Mouse (Mus musculus): ENCODE measurements around the gene Crlf1.
"Not testable (repeated sequence)": the region's sequence is repeated elsewhere in the genome, so short reads cannot be mapped to it uniquely, and the experiment has no call there.

Crlf1 gene

DNA sequence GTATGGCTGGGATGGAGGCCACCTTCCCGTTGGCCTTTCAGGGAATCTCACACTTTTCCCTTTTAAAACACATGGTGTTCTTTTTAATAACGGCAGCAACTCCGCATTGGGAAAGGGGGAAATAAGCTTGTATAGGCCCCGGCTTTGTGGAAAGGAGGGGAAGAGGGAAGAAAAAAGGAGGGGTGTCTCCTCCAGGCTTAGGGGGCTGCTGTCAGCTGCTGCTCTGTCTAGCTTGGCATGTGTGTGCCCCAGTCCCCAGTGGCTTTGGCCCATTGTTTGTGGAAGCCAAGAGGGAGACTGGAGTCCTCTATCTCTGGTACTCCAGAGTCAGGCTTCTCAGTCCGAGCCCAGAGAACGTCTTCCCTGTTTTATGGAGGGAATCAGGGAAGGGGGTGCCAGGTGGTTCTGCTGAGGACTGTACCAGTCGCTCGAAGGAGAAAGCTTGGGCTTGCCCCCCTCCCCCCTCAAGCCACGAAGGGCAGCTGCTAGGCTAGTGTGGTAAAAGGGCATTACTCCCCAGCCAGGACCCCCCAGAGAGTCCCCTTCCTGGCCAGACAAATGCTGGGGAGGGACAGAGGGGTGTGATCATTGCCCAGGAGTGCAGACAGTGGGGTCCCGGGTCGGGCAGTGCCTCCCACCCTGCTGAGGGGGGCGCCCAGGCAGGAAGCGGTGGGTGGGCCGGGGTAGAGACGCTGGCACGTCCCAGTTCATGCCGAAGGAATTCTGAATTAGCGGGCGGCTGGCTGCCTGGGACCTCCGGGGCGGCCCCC is 2.2 kb downstream of the Crlf1 start:
- no peak for DNase-seq (ENCODE audit: low spot score in 2 of 2)

DNA sequence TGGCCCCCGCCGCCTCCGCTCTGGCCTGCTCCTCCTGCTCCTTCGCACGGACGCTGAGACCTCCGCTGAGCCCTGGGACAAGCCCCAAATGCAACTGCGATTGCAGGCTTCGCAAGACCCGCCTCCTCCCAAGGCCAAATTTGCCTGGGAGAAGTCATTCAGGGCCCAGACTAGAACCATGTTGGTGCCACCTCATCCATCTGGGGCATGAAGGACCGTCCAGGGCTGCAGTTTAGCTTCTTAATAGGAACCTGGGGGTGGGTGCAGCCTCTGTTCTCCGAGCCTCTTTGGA is 2.8 kb downstream of the Crlf1 start:
- DNase-seq (ENCODE audit: low spot score in 2 of 2): no peak

DNA sequence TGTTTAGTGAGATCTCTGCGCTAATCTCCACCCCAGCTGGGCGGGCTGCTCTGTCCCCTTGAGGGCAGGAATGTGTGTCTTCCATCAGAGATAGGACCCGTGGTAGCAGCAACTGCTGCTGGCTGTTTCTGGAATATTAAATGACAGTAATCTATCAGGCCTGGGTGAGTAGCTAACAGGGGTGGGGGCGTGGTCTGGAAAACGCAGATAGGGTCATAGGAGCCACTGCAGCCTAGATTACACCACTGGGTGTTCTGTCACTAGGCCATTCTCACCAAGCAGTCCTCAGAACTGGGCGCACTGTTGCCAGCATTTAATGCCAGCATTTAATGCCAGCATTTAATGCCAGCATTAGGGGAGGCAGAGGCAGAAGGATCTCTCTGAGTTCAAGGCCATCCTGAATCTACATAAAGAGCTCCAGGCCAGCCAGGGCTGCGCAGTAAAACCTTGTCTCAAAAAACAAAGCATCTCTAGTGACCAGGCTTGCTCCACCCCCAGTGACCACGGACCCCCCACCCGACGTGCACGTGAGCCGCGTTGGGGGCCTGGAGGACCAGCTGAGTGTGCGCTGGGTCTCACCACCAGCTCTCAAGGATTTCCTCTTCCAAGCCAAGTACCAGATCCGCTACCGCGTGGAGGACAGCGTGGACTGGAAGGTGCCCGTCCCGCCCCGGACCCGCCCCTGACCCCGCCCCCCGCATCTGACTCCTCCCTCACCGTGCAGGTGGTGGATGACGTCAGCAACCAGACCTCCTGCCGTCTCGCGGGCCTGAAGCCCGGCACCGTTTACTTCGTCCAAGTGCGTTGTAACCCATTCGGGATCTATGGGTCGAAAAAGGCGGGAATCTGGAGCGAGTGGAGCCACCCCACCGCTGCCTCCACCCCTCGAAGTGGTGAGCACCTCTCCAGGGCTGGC is 7.7 kb downstream of the Crlf1 start:
- DNase-seq (ENCODE audit: low spot score in 2 of 2): no peak

DNA sequence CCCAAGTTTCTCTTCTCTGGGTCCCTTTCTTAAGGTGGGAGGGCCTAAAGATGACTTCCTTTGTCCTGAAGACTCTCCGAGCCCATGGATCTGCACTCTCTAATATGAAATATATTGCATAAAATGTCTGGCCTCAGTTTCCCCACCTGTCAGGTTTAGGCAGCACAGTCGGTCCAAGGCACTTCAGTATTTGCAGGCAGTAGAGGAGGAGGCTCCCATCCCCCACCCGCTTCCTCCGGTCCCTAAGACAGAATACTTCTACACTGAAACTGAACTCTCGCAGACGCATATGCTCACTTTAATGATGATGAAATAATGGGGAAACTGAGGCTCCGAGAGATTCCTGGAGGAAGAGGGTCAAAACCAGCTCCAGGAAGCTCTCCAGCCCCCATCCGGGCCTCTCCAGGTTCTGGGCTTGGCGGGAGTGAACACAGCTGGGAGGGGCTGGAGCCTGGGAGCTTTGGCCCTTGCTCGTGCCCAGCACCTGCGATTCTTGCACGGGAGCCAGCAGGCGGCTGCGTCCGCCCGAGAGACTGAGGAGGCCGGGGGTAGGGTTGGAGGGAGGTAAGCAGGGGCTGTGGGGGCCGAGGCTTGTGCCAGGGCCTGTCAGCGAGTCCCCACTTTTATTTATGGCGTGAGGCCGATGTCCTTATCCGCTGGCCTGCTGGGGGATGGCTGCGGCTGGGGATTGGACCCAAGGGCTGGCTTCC is 9.0 kb downstream of the Crlf1 start:
- no peak for DNase-seq (ENCODE audit: low spot score in 2 of 2)

DNA sequence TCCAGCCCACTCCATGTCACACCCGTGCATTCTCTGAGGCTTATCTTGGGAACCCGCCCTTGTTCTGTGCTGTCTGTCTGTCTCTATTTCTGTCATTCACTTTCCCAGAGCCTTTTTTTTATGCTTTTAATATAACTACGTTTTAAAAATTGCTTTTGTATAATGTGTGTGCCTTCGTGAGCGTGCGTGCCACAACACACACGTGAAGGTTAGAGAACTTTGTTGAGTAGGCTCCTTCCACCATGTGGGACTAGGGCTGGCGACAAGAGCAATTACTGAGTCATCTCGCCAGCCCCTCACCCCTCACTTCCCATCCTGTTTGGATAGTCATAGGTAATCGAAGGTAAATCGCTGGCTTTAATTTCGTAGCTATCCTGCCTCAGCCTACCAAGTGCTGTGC is 9.6 kb downstream of the Crlf1 start:
- DNase-seq (ENCODE audit: low spot score in 2 of 2): no peak

DNA sequence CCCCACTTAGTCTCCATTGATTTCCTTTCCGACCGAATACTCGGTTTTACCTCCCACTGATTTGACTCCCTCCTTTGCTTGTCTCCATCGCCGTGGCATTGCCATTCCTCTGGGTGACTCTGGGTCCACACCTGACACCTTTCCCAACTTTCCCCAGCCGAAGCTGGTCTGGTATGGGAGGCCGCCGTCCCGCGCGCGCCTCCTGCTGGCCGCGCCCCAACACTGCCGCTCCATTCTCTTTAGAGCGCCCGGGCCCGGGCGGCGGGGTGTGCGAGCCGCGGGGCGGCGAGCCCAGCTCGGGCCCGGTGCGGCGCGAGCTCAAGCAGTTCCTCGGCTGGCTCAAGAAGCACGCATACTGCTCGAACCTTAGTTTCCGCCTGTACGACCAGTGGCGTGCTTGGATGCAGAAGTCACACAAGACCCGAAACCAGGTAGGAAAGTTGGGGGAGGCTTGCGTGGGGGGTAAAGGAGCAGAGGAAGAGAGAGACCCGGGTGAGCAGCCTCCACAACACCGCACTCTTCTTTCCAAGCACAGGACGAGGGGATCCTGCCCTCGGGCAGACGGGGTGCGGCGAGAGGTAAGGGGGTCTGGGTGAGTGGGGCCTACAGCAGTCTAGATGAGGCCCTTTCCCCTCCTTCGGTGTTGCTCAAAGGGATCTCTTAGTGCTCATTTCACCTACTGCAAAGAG is 10.2 kb downstream of the Crlf1 start:
- no peak for DNase-seq (ENCODE audit: low spot score in 2 of 2)

DNA sequence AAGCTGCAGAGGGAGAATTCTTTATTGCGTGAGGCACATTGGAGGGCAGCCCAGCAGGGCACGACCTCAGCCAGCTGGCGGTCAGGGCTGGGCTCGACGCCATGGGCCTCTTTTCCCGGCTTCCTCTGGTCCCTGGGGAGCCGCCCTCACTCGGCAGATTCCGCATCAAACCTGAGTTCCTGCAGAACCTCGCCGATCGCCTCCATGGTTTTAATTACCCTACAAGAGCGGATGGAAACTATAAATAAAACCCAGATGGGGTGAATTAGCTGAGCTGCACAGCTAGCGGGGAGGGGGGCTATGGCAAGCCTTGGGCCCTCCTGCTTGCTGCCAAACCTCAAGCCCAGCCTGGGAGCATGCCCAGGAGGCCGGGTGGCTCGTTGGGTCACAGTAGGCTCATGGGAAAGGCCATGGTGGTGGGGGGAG is 11.3 kb downstream of the Crlf1 start:
- no peak for DNase-seq (ENCODE audit: low spot score in 2 of 2)

DNA sequence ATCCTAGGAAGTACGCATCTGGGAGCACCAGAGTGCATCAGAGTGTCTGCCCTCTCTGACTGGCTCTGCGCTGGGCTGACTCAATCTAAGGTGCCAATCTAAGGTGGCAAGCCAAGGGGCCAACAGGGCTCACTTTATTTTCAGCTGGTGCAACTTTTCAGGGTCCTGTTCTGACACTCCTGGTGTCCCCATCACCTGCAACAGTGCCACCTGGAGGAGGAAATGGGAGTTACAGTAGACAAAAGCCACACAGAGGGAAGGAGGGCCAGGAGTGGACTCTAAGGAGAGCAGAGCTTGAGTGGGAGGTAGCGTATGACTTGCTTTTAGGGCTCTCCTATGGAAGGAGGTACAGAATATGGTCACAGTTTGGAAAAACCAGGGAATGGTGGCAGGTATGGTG is 11.9 kb downstream of the Crlf1 start:
- peak; percentile 67 to 84 for DNase-seq (ENCODE audit: low spot score in 2 of 2)

DNA sequence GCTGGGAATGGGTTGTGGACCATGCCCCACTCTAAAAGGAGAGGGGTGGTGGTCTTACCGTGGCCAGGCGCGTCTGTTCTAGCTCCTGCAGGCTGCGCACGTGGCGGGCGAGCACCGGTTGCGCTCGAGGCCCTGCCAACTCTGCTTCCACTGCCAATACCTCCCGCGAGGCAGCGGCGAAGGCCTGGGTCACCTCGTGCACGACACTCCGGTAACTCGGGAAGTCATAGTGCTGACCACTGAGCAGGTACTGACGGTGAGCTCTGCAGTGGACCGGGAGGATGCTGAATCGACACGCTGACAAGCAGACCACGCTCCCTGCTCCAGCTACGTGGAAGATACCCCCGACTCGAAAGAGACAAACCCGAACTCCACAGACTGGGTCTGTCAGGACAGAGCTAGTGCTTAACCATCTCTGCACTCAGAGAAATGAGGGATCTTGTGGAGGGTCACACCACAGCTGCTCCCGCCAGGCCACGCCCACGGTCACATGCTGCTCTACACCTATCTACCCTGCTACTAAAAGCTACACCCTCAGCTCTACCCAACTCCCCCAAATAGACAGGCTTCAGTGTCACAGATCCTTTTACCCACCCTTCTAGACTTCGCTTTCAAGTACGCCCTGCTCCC is 12.9 kb downstream of the Crlf1 start:
- DNase-seq (ENCODE audit: low spot score in 2 of 2): no peak

DNA sequence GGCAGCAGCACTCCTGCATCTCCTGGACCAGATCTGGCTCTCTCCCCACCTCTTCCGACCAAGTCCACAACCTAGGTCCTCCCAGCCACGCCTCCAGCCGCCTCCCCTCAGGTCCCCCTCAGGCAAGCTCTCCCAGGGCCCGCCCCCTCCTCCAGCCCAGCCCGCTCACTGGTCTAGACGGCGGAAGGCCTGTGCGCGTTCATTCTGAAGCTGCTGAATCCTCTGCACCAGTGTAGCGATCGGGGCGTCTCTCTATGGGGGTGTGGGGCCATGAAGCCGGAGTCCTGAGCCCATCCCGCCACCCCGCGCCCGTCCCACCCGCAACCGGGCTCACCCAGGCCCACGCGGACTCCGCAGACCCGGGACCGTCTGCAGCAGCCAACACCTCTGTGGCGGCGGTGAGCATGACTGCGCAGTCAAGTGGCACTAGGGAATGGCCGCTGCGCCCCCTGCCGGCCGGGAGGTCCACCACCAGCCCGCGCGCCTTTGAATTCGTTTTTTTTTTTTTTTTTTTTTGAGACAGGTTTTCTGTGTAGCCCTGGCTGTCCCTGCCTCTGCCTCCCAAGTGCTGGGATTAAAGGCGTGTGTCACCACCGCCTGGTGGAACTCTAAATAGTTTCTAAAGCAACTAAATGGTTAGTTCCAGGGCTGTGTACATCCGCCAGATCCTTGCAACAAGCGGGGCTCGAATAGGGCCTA is 13.5 kb downstream of the Crlf1 start, which contains the start of gene Rex1bd:
Rex1bd (minus strand) TSS at position 425 of the 699 bp plus-strand sequence.
- DNase-seq (ENCODE audit: low spot score in 2 of 2): peak; percentile 91 to 94

DNA sequence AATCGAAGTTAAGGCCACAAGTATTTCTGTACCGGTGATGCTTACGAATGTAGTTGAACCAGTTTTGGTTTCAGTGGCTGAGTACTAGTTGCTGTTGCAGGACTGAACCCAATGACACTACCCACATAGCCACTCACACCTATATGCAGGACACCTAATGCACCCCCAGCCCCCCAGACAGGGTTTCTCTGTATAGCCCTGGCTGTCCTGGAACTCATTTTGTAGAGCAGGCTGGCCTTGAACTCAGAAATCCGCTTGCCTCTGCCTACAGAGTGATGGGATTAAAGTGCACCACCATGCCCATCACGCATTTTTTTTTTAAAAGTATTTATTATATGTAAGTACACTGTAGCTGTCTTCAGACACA is 14.1 kb downstream of the Crlf1 start:
- no peak for DNase-seq (ENCODE audit: low spot score in 2 of 2)

DNA sequence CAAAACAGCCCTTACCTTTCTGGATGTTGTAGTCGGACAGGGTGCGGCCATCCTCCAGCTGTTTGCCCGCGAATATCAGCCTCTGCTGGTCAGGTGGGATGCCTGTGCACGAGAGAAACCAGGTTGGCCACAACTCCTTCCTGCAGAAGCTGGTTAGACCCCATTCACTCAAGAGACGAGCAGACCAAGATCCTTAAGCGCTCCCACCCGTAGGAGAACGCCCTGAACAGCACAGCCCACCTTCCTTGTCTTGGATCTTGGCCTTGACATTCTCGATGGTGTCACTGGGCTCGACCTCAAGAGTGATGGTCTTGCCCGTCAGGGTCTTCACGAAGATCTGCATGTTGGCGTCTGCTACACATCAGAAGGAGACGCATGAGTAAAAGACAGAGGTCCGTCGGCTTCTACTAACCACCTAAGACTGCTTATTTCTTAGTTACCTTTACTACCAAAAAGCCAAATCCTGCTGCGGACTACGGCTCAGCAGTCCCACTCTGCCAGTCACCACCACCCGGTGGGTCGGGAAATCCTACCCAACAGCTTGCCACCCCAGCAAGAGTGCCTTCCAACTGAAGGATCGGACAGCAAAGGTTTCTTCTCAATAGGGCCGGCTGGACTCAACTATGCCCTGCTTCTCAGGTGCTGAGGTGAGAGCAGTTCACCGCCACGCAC is 16.5 kb downstream of the Crlf1 start:
- DNase-seq (ENCODE audit: low spot score in 2 of 2): no peak

DNA sequence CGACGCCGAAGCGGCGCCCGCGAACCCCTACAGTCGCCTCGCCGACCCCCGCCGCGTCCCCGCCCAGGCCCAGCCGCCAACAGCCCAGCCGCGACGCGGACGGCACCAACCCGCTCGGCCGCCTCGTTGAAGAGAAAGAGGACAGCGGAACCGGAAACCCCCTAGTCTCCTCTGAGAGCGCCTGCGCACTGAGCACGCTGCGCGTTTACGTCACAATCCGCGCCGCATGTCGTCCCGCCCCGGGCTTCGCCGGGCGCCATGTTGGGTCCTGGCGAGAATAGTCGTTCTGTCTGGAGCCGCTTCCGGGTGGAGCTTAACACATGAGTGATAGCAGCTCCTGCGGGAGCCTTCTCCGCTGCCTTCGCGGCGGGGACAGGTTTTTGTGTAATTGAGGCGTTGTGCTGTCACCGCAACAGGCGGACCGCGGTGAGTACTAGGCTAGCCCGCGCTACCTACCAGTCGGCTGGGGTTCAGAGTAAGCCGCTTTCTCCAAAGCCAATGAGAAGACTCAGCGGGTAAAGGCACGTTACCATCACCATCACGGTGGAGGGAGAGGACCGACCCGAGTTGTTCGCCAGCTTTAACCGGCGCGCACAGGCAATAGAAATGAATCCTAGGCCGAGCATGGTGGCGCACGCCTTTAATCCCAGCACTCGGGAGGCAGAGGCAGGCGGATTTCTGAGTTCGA is 17.4 kb downstream of the Crlf1 start, which contains the start of gene Uba52:
Uba52 (minus strand) TSS at position 574 of the 688 bp plus-strand sequence.
- DNase-seq (ENCODE audit: low spot score in 2 of 2): peak; percentile 95 to 96

DNA sequence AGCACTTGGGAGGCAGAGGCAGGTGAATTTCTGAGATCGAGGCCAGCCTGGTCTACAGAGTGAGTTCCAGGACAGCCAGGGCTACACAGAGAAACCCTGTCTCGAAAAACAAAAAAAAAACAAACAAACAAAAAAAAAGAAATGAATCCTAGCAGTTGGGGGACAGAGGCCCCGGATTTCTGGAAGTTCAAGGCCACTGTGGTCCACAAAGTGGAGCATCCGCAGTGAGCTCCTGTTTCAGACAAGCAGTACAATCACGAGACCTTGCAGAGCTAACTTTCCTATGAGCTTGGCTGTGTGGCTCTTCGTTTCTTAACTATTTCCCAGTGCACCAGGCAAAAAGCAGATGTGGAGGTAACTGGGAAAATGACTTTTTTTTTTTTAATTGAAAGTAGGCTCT is 18.2 kb downstream of the Crlf1 start:
- not testable (repeated sequence) for DNase-seq (ENCODE audit: low spot score in 2 of 2)

DNA sequence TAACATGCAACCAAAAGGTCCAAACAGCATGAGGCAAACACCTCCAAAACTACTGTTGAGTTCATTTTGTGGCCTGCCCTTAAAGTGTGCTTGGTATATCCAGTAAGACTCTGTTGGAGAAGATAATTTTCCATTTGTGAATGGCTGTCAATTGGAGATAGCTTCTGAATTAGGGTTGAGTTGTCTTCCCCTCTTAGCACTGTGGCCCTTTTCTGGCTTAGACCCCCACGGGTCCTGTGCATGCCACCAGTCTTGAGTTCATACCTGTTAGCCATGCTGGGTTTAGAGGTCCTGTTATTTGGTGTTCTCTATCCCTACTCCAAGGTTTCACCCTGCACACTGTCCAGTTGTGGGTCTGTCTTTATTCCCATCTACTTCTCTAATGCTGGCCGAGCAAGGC is 18.8 kb downstream of the Crlf1 start:
- DNase-seq (ENCODE audit: low spot score in 2 of 2): no peak

DNA sequence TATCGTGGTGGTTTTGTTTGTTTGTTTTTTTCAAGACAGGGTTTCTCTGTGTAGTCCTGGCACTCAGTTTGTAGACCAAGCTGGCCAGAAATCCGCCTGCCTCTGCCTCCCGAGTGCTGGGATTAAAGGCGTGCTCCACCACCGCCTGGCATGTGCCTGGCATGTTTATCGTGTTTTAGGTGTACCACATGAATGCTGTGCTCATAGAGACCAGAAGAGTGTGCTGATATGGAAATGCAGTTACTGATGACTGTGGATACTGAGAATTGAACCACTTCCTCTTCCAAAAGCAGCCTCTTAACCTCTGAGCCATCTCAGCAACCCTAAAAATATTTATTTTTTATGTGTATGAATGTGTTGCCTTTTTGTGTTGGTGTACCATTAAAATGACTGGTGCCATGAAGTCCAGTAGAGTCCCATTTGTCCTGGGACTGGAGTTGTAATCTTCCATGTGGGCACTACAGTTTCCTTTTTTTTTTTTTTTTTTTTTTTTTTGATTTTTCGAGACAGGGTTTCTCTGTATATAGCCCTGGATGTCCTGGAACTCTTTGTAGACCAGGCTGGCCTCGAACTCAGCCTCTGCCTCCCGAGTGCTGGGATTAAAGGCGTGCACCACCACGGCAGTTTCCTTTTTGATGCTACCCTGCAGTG is 19.4 kb downstream of the Crlf1 start:
- DNase-seq (ENCODE audit: low spot score in 2 of 2): no peak

DNA sequence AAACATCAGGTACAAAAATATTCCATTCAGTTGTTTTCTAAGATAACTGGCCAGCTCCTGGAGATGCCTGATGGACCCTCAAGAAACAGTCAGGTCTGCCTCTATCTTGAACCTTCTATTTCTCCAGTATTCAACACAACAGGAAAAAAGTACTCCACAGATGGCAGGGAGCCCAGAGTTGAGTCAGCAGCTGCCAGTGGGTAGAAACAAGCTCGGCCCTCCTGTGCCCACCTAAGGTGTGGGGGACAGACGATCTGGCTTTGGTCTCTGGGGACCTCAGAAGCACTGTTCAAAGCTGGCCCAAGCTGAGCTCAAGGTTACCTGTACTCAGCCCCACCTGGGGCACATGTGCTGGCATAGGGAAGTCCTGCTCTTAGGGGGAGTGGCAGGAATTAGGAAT is 20.5 kb downstream of the Crlf1 start:
- no peak for DNase-seq (ENCODE audit: low spot score in 2 of 2)

DNA sequence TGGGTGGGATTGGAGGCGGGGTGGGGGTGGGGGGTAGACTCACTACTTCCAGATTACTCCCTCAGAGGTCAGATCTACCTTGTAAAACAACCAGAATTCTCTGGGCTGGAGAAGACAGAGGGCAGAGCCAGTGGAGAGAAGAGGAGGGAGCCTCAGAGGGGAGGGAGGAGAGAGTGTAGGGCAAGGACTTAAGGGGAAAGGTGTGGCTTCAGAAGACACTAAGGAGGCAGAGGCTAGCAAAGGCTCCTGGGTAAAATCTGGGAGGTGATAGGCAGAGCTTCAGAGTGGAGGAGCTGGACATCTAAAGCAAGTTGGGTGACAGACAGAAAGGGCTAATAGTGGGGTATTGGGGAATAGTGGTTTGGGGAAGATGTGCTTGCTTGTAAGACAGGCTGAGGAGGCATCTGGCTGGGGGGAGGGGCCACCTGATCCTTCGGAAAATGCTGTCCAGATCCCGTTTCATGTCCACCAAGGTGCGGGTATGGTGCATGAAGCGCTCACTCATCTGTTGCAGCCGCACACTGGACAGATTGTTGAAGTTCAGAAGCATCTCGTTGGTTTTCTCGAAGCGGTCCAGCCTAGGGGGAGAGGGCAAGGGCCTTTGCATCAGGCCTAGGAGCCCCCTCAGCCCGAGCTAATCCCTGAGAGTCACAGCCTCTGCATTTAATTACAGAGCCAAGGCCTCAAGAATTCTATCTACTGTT is 25.1 kb downstream of the Crlf1 start:
- DNase-seq (ENCODE audit: low spot score in 2 of 2): no peak

Data from frontal cortex, postnatal 25 days (tissue).